Mouse (Mus musculus) erythroblast, embryonic 14.5 days (primary cell): ENCODE data around the gene S100a7a. TPM values are rescaled to one million over a fixed set of nuclear protein-coding genes. Genes with fewer than 3 reads are reported as not detected.

ENCODE experiments used
- H3K27me3 ChIP-seq: 2 replicates; pipeline ENCODE4 v1.6.1; 2012; ENCODE audit warnings: inconsistent platforms; ENCODE audit not compliant: control insufficient read depth
- H3K36me3 ChIP-seq: 2 replicates; pipeline ENCODE4 v1.6.1; 2012; ENCODE audit warnings: mild to moderate bottlenecking, inconsistent platforms; ENCODE audit not compliant: control insufficient read depth
- H3K4me1 ChIP-seq: 2 replicates; pipeline ENCODE4 v1.6.1; 2012; ENCODE audit warnings: inconsistent platforms; ENCODE audit not compliant: control insufficient read depth
- H3K4me3 ChIP-seq: replicated peaks from 2 replicates; pipeline ENCODE3; 2012; ENCODE audit warnings: moderate library complexity, mild to moderate bottlenecking, inconsistent platforms
- H3K9me3 ChIP-seq: 2 replicates; pipeline ENCODE4 v1.6.1; 2012; ENCODE audit warnings: low read length, inconsistent platforms, mixed read lengths; ENCODE audit not compliant: control insufficient read depth
- GATA1 ChIP-seq: IDR thresholded peaks from 2 replicates; pipeline ENCODE4 v1.6.1; 2012; ENCODE audit warnings: low read length, inconsistent platforms, mixed read lengths
- TAL1 ChIP-seq: IDR thresholded peaks from 3 replicates; pipeline ENCODE4 v1.6.1; 2012; ENCODE audit warnings: low read length, inconsistent platforms, mixed read lengths
- polyA plus RNA-seq: library from polyadenylated mRNA; stranded (reverse); fragments of >175 nt; gene quantifications from 2 replicates; pipeline ENCODE4 v1.2.3, GENCODE M21; 2012

Gene S100a7a
- polyA plus RNA-seq, 1 experiment: not detected

- peaks cover 8% of the 10 kb centered on the region for H3K27me3 ChIP-seq
- H3K4me1 ChIP-seq: peaks cover 7% of the 10 kb centered on the region
- H3K36me3 ChIP-seq: no peaks in the 10 kb centered on the region
- no peaks in the 10 kb centered on the region for H3K9me3 ChIP-seq
- no peak within 1 kb of the TSS for H3K4me3 ChIP-seq
- no peak for TF ChIP-seq GATA1
- no peak for TF ChIP-seq TAL1
Observed at GRCm38 (mm10) chr3:90612728-90613291, 41.0 kb upstream of the S100a7a start, which contains the start of gene S100a6. Gene S100a6, plus strand, starts transcription at chr3:90612882.

DNA sequence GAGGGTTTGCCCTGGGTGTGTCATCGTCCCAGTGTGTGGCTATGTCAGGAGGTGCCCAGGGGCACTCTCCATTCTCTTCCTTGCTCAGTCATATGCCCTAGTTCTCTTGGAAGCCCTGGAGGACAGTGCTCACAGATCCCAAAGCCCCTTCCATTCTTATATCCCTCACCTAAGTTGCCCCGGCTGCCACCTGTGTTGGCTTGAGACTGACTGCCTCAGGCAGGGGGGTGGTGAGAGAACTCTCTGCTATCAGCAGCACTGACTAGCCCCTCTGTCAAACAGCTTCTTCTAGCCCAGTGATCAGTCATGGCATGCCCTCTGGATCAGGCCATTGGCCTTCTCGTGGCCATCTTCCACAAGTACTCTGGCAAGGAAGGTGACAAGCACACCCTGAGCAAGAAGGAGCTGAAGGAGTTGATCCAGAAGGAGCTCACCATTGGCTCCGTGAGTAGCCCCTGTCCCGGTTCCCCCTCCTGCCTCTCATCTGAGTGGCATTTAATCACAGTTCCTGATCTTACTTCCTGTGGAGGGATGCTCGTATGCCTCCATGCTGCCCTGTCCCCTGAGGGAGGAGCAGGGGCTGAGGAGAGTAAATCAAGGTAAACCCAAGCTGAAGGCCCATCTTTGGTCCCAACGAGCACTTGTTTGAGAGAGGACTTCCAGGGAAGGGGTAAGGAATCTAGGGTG, 40.2 kb upstream of the S100a7a start:
- no peaks in the 10 kb centered on the region for H3K36me3 ChIP-seq
- TF ChIP-seq GATA1: no peak
- no peak for TF ChIP-seq TAL1
- H3K4me3 ChIP-seq: no peak overlapping the region
- H3K9me3 ChIP-seq: no peaks in the 10 kb centered on the region
- H3K4me1 ChIP-seq: peaks cover 7% of the 10 kb centered on the region
- peaks cover 8% of the 10 kb centered on the region for H3K27me3 ChIP-seq

DNA sequence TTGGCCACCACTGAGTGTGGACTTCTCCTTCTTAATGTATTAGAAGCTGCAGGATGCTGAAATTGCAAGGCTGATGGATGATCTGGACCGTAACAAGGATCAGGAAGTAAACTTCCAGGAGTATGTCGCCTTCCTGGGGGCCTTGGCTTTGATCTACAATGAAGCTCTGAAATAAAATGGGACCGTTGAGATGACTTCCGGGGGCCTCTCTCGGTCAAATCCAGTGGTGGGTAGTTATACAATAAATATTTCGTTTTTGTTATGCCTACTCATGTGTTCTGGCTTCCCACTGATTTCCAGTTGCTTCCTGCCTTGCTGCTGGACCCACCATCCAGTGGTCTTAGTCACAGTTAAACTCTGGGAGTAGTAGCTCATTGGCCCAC, 39.7 kb upstream of the S100a7a start:
- no peaks in the 10 kb centered on the region for H3K36me3 ChIP-seq
- H3K4me1 ChIP-seq: peaks cover 7% of the 10 kb centered on the region
- H3K9me3 ChIP-seq: no peaks in the 10 kb centered on the region
- TF ChIP-seq TAL1: no peak
- TF ChIP-seq GATA1: no peak
- H3K4me3 ChIP-seq: no peak overlapping the region
- H3K27me3 ChIP-seq: peaks cover 8% of the 10 kb centered on the region

DNA sequence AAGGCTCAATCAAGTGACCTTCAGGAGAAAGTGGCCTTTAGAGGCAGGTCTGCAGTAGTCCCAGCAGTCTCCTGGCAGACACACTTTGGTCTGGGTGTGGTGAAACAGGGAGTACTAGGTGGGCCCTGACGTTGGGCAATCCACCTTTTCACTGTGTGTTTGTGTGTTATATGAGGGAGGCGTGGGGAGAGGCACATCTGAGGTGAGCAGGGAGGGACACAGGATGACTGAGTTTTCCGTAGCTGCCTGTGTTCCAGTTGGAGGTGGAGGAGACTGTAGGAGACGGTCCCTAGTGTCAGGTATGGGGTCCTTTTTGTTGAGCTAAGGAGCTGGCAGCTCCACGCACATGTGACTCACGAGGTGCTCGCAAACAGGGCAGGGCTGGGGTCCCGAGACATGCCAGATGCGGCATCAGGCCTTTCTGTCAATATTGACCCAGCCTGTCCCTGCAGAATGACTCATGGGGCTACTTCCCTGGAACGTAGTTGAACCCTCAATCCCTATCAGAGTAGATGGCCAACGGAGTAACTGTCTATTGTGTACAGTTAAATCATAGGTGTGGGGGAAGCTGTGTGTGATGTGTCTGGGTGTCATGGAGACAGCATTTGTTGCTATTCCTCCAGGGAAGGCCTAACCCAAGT, 39.1 kb upstream of the S100a7a start:
- Histone ChIP-seq H3K36me3 (no peaks in the 10 kb centered on the region), H3K4me3 (no peak overlapping the region), H3K4me1 (peaks cover 7% of the 10 kb centered on the region), H3K9me3 (no peaks in the 10 kb centered on the region), H3K27me3 (peaks cover 8% of the 10 kb centered on the region)
- TF ChIP-seq TAL1 (no peak), GATA1 (no peak)

DNA sequence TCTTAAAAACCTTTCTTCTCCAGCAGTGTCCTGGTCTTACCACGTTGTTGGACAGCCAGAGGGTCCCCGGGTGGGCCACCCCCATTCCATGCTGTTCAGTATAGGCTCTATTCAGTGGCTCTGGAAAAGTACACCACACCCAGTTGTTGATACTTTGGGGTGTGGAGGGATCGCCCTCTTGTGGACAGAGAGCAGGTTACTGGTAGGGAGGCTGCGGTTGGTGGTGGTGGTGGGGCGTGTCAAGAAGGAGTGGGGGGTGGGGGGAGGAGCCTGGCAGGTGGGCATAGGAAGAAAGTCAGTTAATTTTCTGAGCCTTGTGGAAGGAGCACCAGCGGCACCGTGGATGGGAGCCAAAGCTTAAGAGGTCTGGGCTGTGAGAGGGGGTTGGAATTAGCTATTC, 38.4 kb upstream of the S100a7a start:
- H3K9me3 ChIP-seq: no peaks in the 10 kb centered on the region

GRCm38 (mm10) chr3:90615911-90616310, 37.9 kb upstream of the S100a7a start:
- Histone ChIP-seq H3K36me3 (no peaks in the 10 kb centered on the region), H3K27me3 (peaks cover 8% of the 10 kb centered on the region), H3K4me3 (no peak overlapping the region), H3K9me3 (no peaks in the 10 kb centered on the region), H3K4me1 (peaks cover 7% of the 10 kb centered on the region)
- TF ChIP-seq TAL1: no peak
- no peak for TF ChIP-seq GATA1

More for the DNA sequence above, 38.4 kb upstream of the S100a7a start:
- H3K4me3 ChIP-seq: no peak overlapping the region
- TF ChIP-seq TAL1 (no peak), GATA1 (no peak)
- peaks cover 8% of the 10 kb centered on the region for H3K27me3 ChIP-seq
- no peaks in the 10 kb centered on the region for H3K36me3 ChIP-seq
- H3K4me1 ChIP-seq: peaks cover 7% of the 10 kb centered on the region

GRCm38 (mm10) chr3:90617586-90617985, 36.2 kb upstream of the S100a7a start:
- no peak for TF ChIP-seq TAL1
- TF ChIP-seq GATA1: no peak
- H3K36me3 ChIP-seq: no peaks in the 10 kb centered on the region

GRCm38 (mm10) chr3:90621552-90621951, 32.3 kb upstream of the S100a7a start:
- Histone ChIP-seq H3K36me3 (no peaks in the 10 kb centered on the region), H3K4me3 (no peak overlapping the region), H3K9me3 (no peaks in the 10 kb centered on the region), H3K27me3 (no peaks in the 10 kb centered on the region), H3K4me1 (no peaks in the 10 kb centered on the region)
- TF ChIP-seq GATA1 (no peak), TAL1 (no peak)

More at GRCm38 (mm10) chr3:90617586-90617985, 36.2 kb upstream of the S100a7a start:
- no peaks in the 10 kb centered on the region for H3K9me3 ChIP-seq
- no peak overlapping the region for H3K4me3 ChIP-seq
- peaks cover 7% of the 10 kb centered on the region for H3K4me1 ChIP-seq
- H3K27me3 ChIP-seq: peaks cover 8% of the 10 kb centered on the region

- Histone ChIP-seq H3K36me3 (no peaks in the 10 kb centered on the region), H3K4me3 (no peak overlapping the region), H3K4me1 (no peaks in the 10 kb centered on the region), H3K9me3 (no peaks in the 10 kb centered on the region), H3K27me3 (no peaks in the 10 kb centered on the region)
- TF ChIP-seq TAL1: no peak
- TF ChIP-seq GATA1: no peak
Observed at GRCm38 (mm10) chr3:90623435-90624071, 30.3 kb upstream of the S100a7a start.
